Mouse (Mus musculus): ENCODE results near the gene Fam173a. TPM values are rescaled to one million over a fixed set of nuclear protein-coding genes. Genes with fewer than 3 reads are reported as not detected.

The Fam173a gene
- polyA plus RNA-seq (2016; fragmentation: Nextera tagmentation; extraction: Ambion mirVana), result 68.4 and 79.1 TPM in 2 replicates

GRCm38 (mm10) chr17:25792615-25793014 lies at the start of gene Fam173a:
Gene Fam173a (minus strand): TSS chr17:25792901.
- Histone ChIP-seq H3K4me3 (peak within 1 kb of the TSS; percentile 78), H3K27me3 (ENCODE audit: poor library complexity, severe bottlenecking) (no peaks in the 10 kb centered on the region), H3K27ac (peak within 1 kb of the TSS; percentile 93), H3K36me3 (replicated peaks) (peaks cover 57% of the 10 kb centered on the region), H3K9me3 (no peaks in the 10 kb centered on the region), H3K4me1 (peaks cover 70% of the 10 kb centered on the region)
- DNase-seq (ENCODE audit: extremely low spot score, low spot score), result peak; percentile 73
- 5% methylated on average over 14 of the region's 14 CpGs for WGBS

- Histone ChIP-seq H3K4me3 (no peak within 1 kb of the TSS; the same call in 1 of the 2 replicates), H3K27ac (no peak within 1 kb of the TSS), H3K27me3 (ENCODE audit: poor library complexity, severe bottlenecking) (no peaks in the 10 kb centered on the region), H3K9me3 (no peaks in the 10 kb centered on the region), H3K4me1 (peaks cover 51% of the 10 kb centered on the region), H3K36me3 (replicated peaks) (peaks cover 75% of the 10 kb centered on the region)
- DNase-seq (ENCODE audit: extremely low spot score, low spot score), result no peak
- WGBS, result 94% methylated on average over 22 of the region's 22 CpGs
These were observed 48.6 kb upstream of the Fam173a start, which contains the start of gene Gm20683 for GRCm38 (mm10) chr17:25841117-25841880. Gene Gm20683 (minus strand): TSS chr17:25841763.

- peaks cover 75% of the 10 kb centered on the region for H3K36me3 ChIP-seq (replicated peaks)
- peaks cover 59% of the 10 kb centered on the region for H3K4me1 ChIP-seq
These were observed 47.8 kb upstream of the Fam173a start for GRCm38 (mm10) chr17:25840519-25840918.

GRCm38 (mm10) chr17:25839455-25840235 lies 46.9 kb upstream of the Fam173a start:
- WGBS, result 90% methylated on average over 14 of the region's 14 CpGs
- Histone ChIP-seq H3K36me3 (replicated peaks) (peaks cover 76% of the 10 kb centered on the region), H3K27ac (0 out of 2 replicates have a peak overlapping the region, but pooled peaks have one; percentile 4), H3K4me3 (peak overlapping the region; percentile 1), H3K4me1 (peaks cover 63% of the 10 kb centered on the region), H3K27me3 (ENCODE audit: poor library complexity, severe bottlenecking) (no peaks in the 10 kb centered on the region), H3K9me3 (no peaks in the 10 kb centered on the region)
- no peak for DNase-seq (ENCODE audit: extremely low spot score, low spot score)

More at GRCm38 (mm10) chr17:25840519-25840918, 47.8 kb upstream of the Fam173a start:
- Histone ChIP-seq H3K9me3 (no peaks in the 10 kb centered on the region), H3K4me3 (peak overlapping the region; percentile 18; the same call in 1 of the 2 replicates), H3K27me3 (ENCODE audit: poor library complexity, severe bottlenecking) (no peaks in the 10 kb centered on the region), H3K27ac (no peak overlapping the region)
- 95% methylated on average over 6 of the region's 6 CpGs for WGBS
- DNase-seq (ENCODE audit: extremely low spot score, low spot score), result no peak

- Histone ChIP-seq H3K27me3 (ENCODE audit: poor library complexity, severe bottlenecking) (no peaks in the 10 kb centered on the region), H3K27ac (no peak overlapping the region), H3K9me3 (no peaks in the 10 kb centered on the region), H3K4me1 (peaks cover 63% of the 10 kb centered on the region), H3K4me3 (peak overlapping the region; percentile 1; the same call in 1 of the 2 replicates), H3K36me3 (replicated peaks) (peaks cover 80% of the 10 kb centered on the region)
- no peak for DNase-seq (ENCODE audit: extremely low spot score, low spot score)
- WGBS, result 90% methylated on average over 4 of the region's 4 CpGs
These were observed 46.2 kb upstream of the Fam173a start for GRCm38 (mm10) chr17:25838904-25839303.

- H3K36me3 ChIP-seq (replicated peaks), result peaks cover 73% of the 10 kb centered on the region
- 57% methylated on average over 3 of the region's 3 CpGs for whole genome bisulfite sequencing
- no peak for DNase-seq (ENCODE audit: extremely low spot score, low spot score)
- no peaks in the 10 kb centered on the region for H3K9me3 ChIP-seq
- H3K4me1 ChIP-seq, result peaks cover 58% of the 10 kb centered on the region
- H3K4me3 ChIP-seq, result peak overlapping the region; percentile 53; the same call in 1 of the 2 replicates
- no peaks in the 10 kb centered on the region for H3K27me3 ChIP-seq (ENCODE audit: poor library complexity, severe bottlenecking)
- H3K27ac ChIP-seq, result 0 out of 2 replicates have a peak overlapping the region, but pooled peaks have one; percentile 81
These were observed 44.8 kb upstream of the Fam173a start for GRCm38 (mm10) chr17:25837533-25837932.

GRCm38 (mm10) chr17:25837076-25837410 lies 44.3 kb upstream of the Fam173a start, which contains the start of gene Rhbdl1:
Gene Rhbdl1 (minus strand): TSS chr17:25837295.
- Histone ChIP-seq H3K27me3 (ENCODE audit: poor library complexity, severe bottlenecking) (no peaks in the 10 kb centered on the region), H3K36me3 (replicated peaks) (peaks cover 68% of the 10 kb centered on the region), H3K4me1 (peaks cover 62% of the 10 kb centered on the region), H3K9me3 (no peaks in the 10 kb centered on the region), H3K27ac (peak within 1 kb of the TSS; percentile 81), H3K4me3 (peak within 1 kb of the TSS; percentile 53)
- DNase-seq (ENCODE audit: extremely low spot score, low spot score), result peak; percentile 65
- WGBS, result 3% methylated on average over 29 of the region's 29 CpGs

GRCm38 (mm10) chr17:25836397-25837075 lies 43.8 kb upstream of the Fam173a start:
- no peak for DNase-seq (ENCODE audit: extremely low spot score, low spot score)
- peaks cover 68% of the 10 kb centered on the region for H3K36me3 ChIP-seq (replicated peaks)
- no peaks in the 10 kb centered on the region for H3K9me3 ChIP-seq
- no peaks in the 10 kb centered on the region for H3K27me3 ChIP-seq (ENCODE audit: poor library complexity, severe bottlenecking)
- peaks cover 67% of the 10 kb centered on the region for H3K4me1 ChIP-seq
- H3K4me3 ChIP-seq, result peak overlapping the region; percentile 53
- H3K27ac ChIP-seq, result peak overlapping the region; percentile 81
- WGBS, result 24% methylated on average over 23 of the region's 23 CpGs

GRCm38 (mm10) chr17:25835816-25836215 lies 43.1 kb upstream of the Fam173a start:
- H3K4me3 ChIP-seq, result peak overlapping the region; percentile 53; the same call in 1 of the 2 replicates
- DNase-seq (ENCODE audit: extremely low spot score, low spot score), result no peak
- H3K27me3 ChIP-seq (ENCODE audit: poor library complexity, severe bottlenecking), result no peaks in the 10 kb centered on the region
- peaks cover 68% of the 10 kb centered on the region for H3K36me3 ChIP-seq (replicated peaks)
- H3K4me1 ChIP-seq, result peaks cover 74% of the 10 kb centered on the region
- no peaks in the 10 kb centered on the region for H3K9me3 ChIP-seq
- 94% methylated on average over 16 of the region's 16 CpGs for WGBS
- H3K27ac ChIP-seq, result no peak overlapping the region

- no peaks in the 10 kb centered on the region for H3K9me3 ChIP-seq
- no peak for DNase-seq (ENCODE audit: extremely low spot score, low spot score)
- no peak overlapping the region for H3K27ac ChIP-seq
- peaks cover 79% of the 10 kb centered on the region for H3K4me1 ChIP-seq
- peaks cover 68% of the 10 kb centered on the region for H3K36me3 ChIP-seq (replicated peaks)
- no peaks in the 10 kb centered on the region for H3K27me3 ChIP-seq (ENCODE audit: poor library complexity, severe bottlenecking)
- WGBS, result 96% methylated on average over 7 of the region's 7 CpGs
- peak overlapping the region; percentile 77 for H3K4me3 ChIP-seq
These were observed 42.6 kb upstream of the Fam173a start for GRCm38 (mm10) chr17:25835301-25835700.

GRCm38 (mm10) chr17:25834595-25835222 lies 42.0 kb upstream of the Fam173a start:
- H3K36me3 ChIP-seq (replicated peaks), result peaks cover 68% of the 10 kb centered on the region
- H3K27ac ChIP-seq, result peak overlapping the region; percentile 96
- peaks cover 85% of the 10 kb centered on the region for H3K4me1 ChIP-seq
- no peak for DNase-seq (ENCODE audit: extremely low spot score, low spot score)
- peak overlapping the region; percentile 77 for H3K4me3 ChIP-seq
- no peaks in the 10 kb centered on the region for H3K9me3 ChIP-seq
- no peaks in the 10 kb centered on the region for H3K27me3 ChIP-seq (ENCODE audit: poor library complexity, severe bottlenecking)
- WGBS, result 93% methylated on average over 12 of the region's 12 CpGs
